Mouse (Mus musculus) mesoderm, embryonic 11.5 days (tissue): Measurements from ENCODE around the gene Irf2bp2.
A peak's percentile ranks its signal among the peaks of the same experiment; 100 is the strongest.

ENCODE experiments used
- DNase-seq: peaks from one replicate; pipeline ENCODE4 v3.0.0-alpha.2; 2012; ENCODE audit warnings: low read depth, low spot score

Irf2bp2 gene

DNA sequence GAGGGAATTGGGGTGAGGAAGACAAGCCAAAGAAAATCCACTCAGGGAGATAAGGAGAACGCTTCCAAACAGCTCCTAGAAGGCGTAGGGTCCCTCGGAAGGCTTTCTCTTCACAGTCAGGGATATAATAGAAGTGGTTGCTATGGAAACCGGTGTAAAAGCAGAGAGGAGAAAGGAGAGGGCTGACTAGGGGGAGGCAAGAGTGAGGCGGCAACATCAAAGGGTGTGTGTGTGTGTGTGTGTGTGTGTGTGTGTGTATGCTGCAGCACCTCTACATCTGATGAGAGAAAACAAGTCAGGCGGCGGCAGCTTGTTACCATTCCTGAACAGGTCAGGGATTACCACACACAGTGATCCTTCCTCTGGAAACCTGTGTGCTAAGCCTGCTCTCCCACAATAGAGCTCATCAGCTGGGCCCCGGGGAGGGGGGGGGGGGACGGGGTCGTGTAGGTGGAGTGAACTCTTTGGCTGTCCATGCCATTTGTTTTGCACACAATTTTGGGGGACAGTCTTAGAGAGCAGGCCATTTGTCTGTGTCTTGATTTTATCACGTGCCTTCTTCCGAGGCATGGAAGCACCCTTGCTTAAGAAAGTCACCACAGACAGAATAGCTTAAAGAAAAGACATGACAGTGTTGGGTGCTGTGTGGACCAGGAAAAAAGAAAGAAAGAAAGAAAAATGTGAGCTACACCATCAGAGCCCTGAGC, 55.0 kb downstream of the Irf2bp2 start:
- DNase-seq, result peak; percentile 81
